Comparison of ENCODE assay signal across 29 mouse cellular contexts in the genomic region with DNA sequence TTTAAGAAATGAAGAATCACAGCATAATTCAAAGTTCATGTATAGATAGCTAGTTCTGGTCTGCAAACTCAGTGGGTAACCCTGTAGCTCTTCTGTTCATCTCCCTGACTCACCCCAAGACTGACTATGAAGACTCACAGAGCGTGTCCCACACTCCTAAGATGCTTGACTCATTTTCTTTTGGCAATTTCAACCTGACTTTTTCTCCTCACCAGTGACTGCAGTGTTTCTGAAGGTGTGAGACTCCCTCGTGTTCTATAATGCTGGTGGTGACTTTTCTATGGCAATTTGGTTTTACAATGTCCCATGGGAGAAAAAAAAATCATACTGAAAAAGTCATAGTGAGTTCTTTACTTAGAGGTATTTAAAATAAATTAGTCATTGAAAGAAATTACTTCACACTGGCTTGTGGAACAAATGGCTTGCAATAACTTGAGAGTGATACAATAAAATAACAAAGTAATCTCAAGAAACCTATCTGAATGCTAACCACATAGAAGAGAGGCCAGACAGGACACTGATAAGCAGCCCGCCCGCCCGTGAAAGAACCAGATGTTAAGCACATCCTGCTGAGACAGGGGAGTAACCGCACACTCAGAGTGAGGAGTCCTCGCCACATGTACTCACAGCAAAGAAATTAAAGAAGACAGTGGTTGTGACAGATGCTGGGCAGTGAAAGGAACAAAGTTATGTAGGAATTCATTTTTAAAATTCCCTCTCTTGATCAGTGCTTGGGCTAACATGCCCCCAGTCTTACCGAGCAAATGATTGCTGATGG.
DNase-seq lines count a peak whose midpoint lies in the region; ATAC-seq and TF ChIP-seq lines count a peak whose summit lies in the region.
"Had no signal": no experiment of that assay in that cellular context is flagged by ENCODE, and none has a peak within 500 bp of the region (broad histone marks: within the 10 kb centered on the region; RNA-seq: fewer than 3 reads in every experiment).

No protein-coding gene starts in this region.

- H3K4me2 ChIP-seq in myocyte (ENCODE audit: low read depth), result peak overlapping the region; percentile 15
- no peak overlapping the region for H3K4me2 ChIP-seq in stomach, postnatal 0 days (replicated peaks; ENCODE audit: low read depth)
- H3K4me2 ChIP-seq: heart, embryonic 11.5 days; hindbrain, embryonic 13.5 days; limb, embryonic 15.5 days; midbrain, embryonic 15.5 days; neural tube, embryonic 12.5 days had no signal

- H3K27me3 ChIP-seq in C2C12 (ENCODE audit: control insufficient read depth, insufficient read depth, insufficient read length) (no peaks in the 10 kb centered on the region), myocyte (ENCODE audit: control insufficient read depth, insufficient read depth, insufficient read length) (no peaks in the 10 kb centered on the region)
- H3K27me3 ChIP-seq in stomach, postnatal 0 days (ENCODE audit: control insufficient read depth, insufficient read depth, low read length), result no peaks in the 10 kb centered on the region
- H3K27me3 ChIP-seq: hindbrain, embryonic 13.5 days; limb, embryonic 15.5 days; midbrain, embryonic 15.5 days; neural tube, embryonic 12.5 days had no signal

- DNase-seq in heart, postnatal 10 days, result peak; percentile 10 to 17
- no peak for DNase-seq in heart, postnatal 14 days
- peak; percentile 8 for DNase-seq in MEL-GATA-1-ER (ENCODE audit: extremely low read depth, low read depth)
- no peak for DNase-seq in stomach, postnatal 0 days (ENCODE audit: low spot score)
- DNase-seq in thymus, postnatal 4 days, result no peak
- DNase-seq: adrenal gland, postnatal 25 days; cerebellum, adult 18-20 months; cerebellum, postnatal 10 days; gastrocnemius, postnatal 10 days; heart, postnatal 36 days; kidney, postnatal 36 days; layer of hippocampus, postnatal 36 days; lung, adult 2 months; lung, postnatal 10 days; right cerebral cortex, postnatal 4 days had no signal

- intact Hi-C loops in heart, postnatal 10 days (cut with DNase I), result no loop called here
- intact Hi-C loops in heart, postnatal 14 days (cut with DNase I), result no loop called here

- ATAC-seq in stomach, postnatal 0 days (ENCODE audit: low FRiP score, low TSS enrichment), result no peak
- ATAC-seq: forebrain, embryonic 16.5 days; intestine, embryonic 16.5 days; midbrain, embryonic 15.5 days had no signal

- no peaks in the 10 kb centered on the region for H3K9me3 ChIP-seq in stomach, postnatal 0 days (ENCODE audit: control insufficient read depth, low read length)
- H3K9me3 ChIP-seq: hindbrain, embryonic 13.5 days; limb, embryonic 10.5 days; limb, embryonic 15.5 days; midbrain, embryonic 10.5 days; midbrain, embryonic 15.5 days; neural tube, embryonic 12.5 days had no signal

- H3K4me3 ChIP-seq in C2C12 (ENCODE audit: insufficient read depth, poor library complexity, severe bottlenecking) (no peak overlapping the region), myocyte (no peak overlapping the region)
- H3K4me3 ChIP-seq in stomach, postnatal 0 days (ENCODE audit: low read depth, low read length), result no peak overlapping the region
- H3K4me3 ChIP-seq: erythroblast, embryonic 14.5 days; hindbrain, embryonic 13.5 days; limb, embryonic 10.5 days; limb, embryonic 15.5 days; midbrain, embryonic 10.5 days; midbrain, embryonic 15.5 days; neural tube, embryonic 12.5 days had no signal

- H3K36me3 ChIP-seq in C2C12 (ENCODE audit: control insufficient read depth, insufficient read depth) (no peaks in the 10 kb centered on the region), myocyte (ENCODE audit: control insufficient read depth, insufficient read depth) (no peaks in the 10 kb centered on the region)
- no peaks in the 10 kb centered on the region for H3K36me3 ChIP-seq in stomach, postnatal 0 days (ENCODE audit: control insufficient read depth, insufficient read depth, low read length)
- H3K36me3 ChIP-seq: hindbrain, embryonic 13.5 days; limb, embryonic 10.5 days; limb, embryonic 15.5 days; midbrain, embryonic 10.5 days; midbrain, embryonic 15.5 days; neural tube, embryonic 12.5 days had no signal

- no peak overlapping the region for H3K27ac ChIP-seq in stomach, postnatal 0 days (replicated peaks)
- H3K27ac ChIP-seq: hindbrain, embryonic 13.5 days; limb, embryonic 10.5 days; limb, embryonic 15.5 days; liver, embryonic 14.5 days; macrophage; midbrain, embryonic 10.5 days; midbrain, embryonic 15.5 days; neural tube, embryonic 12.5 days had no signal

- no peak for TF ChIP-seq CTCF in C2C12 (IDR thresholded peaks at IDR 0.05; ENCODE audit: control insufficient read depth, insufficient read depth, insufficient read length)
- TF ChIP-seq CTCF in stomach, postnatal 0 days (IDR thresholded peaks at IDR 0.05; ENCODE audit: low read depth), result no peak

- WGBS in stomach, postnatal 0 days, result 59% methylated on average over 8 of the region's 8 CpGs

- H3K9ac ChIP-seq in stomach, postnatal 0 days (ENCODE audit: low read length), result no peak overlapping the region
- H3K9ac ChIP-seq: hindbrain, embryonic 13.5 days; limb, embryonic 15.5 days; liver, embryonic 14.5 days; midbrain, embryonic 15.5 days; neural tube, embryonic 12.5 days had no signal

- TF ChIP-seq EP300 in stomach, postnatal 0 days (optimal IDR thresholded peaks at IDR 0.05), result no peak

- H3K4me1 ChIP-seq in stomach, postnatal 0 days (replicated peaks; ENCODE audit: control insufficient read depth, insufficient read depth), result no peaks in the 10 kb centered on the region
- H3K4me1 ChIP-seq: limb, embryonic 10.5 days; limb, embryonic 15.5 days; midbrain, embryonic 10.5 days; midbrain, embryonic 15.5 days; neural tube, embryonic 12.5 days had no signal

- H3ac ChIP-seq in C2C12 (ENCODE audit: control insufficient read depth, insufficient read length, low read depth) (no peak overlapping the region), myocyte (ENCODE audit: control insufficient read depth, insufficient read length) (no peak overlapping the region)

- no peaks in the 10 kb centered on the region for H3K79me2 ChIP-seq in C2C12 (ENCODE audit: control insufficient read depth, insufficient read depth)
- no peaks in the 10 kb centered on the region for H3K79me2 ChIP-seq in myocyte (ENCODE audit: control insufficient read depth, insufficient read depth)

- no peak for TF ChIP-seq POLR2A in myocyte (IDR thresholded peaks at IDR 0.05; ENCODE audit: insufficient read length, low read depth)

- no peaks in the 10 kb centered on the region for H3K79me3 ChIP-seq in C2C12 (ENCODE audit: low read depth)

TF ChIP-seq in C2C12, 6 proteins besides CTCF, POLR2A, EP300 and RAD21:
- peak; percentile 85 for TF ChIP-seq MYOD1 (IDR thresholded peaks at IDR 0.05; ENCODE audit: control insufficient read depth, insufficient read length, low read depth)
- TF ChIP-seq FOSL1 (IDR thresholded peaks at IDR 0.05; ENCODE audit: insufficient read depth, low read length, poor library complexity, severe bottlenecking), result no peak
- TF ChIP-seq USF1 (IDR thresholded peaks at IDR 0.05; ENCODE audit: low read depth), result no peak
- TF ChIP-seq MAX (IDR thresholded peaks at IDR 0.05), result peak; percentile 31
- TF ChIP-seq MYOG (IDR thresholded peaks at IDR 0.05; ENCODE audit: control insufficient read depth, extremely low read depth, insufficient read length), result no peak
- TF ChIP-seq CEBPB (IDR thresholded peaks at IDR 0.05; ENCODE audit: low read depth), result peak; percentile 2

TF ChIP-seq in myocyte, 11 proteins besides CTCF, POLR2A, EP300 and RAD21:
- no peak for TF ChIP-seq USF1 (IDR thresholded peaks at IDR 0.05; ENCODE audit: low read depth)
- peak in 1 of 3 experiments; percentile 21 for TF ChIP-seq MYOD1 (IDR thresholded peaks at IDR 0.05; ENCODE audit: control insufficient read depth in 1 of 3, insufficient read length in 2 of 3, low read depth in 2 of 3)

Comparison
In these comparisons a context has a peak if more than half of its experiments do, and no peak if none do; other contexts are left out.
1. DNase-seq: peak in heart, postnatal 10 days (2 of 2) and MEL-GATA-1-ER (single experiment); none in heart, postnatal 14 days (0 of 2), stomach, postnatal 0 days (single experiment) and thymus, postnatal 4 days (single experiment).